Mouse (Mus musculus) C2C12 (cell line): Measurements from ENCODE around the gene Vmn1r195.

Experiments
- CEBPB ChIP-seq: IDR thresholded peaks from one replicate; pipeline ENCODE4 v1.6.1; 2011; ENCODE audit warnings: low read depth, mild to moderate bottlenecking, control low read depth, moderate library complexity
- CTCF ChIP-seq: IDR thresholded peaks from one replicate; pipeline ENCODE4 v1.5.1; 2011; ENCODE audit not compliant: control insufficient read depth, insufficient read depth, insufficient read length
- FOSL1 ChIP-seq: IDR thresholded peaks from one replicate; pipeline ENCODE4 v1.8.0; 2011; ENCODE audit warnings: mild to moderate bottlenecking, low read length; ENCODE audit not compliant: poor library complexity, insufficient read depth, severe bottlenecking
- MAX ChIP-seq: IDR thresholded peaks from one replicate; pipeline ENCODE4 v1.6.1; 2011; ENCODE audit warnings: mild to moderate bottlenecking, control low read depth
- MYOD1 ChIP-seq: IDR thresholded peaks from one replicate; pipeline ENCODE4 v1.6.1; 2011; ENCODE audit warnings: low read depth; ENCODE audit not compliant: control insufficient read depth, insufficient read length
- MYOG ChIP-seq: IDR thresholded peaks from one replicate; pipeline ENCODE4 v1.6.1; 2011; ENCODE audit not compliant: control insufficient read depth, insufficient read length; ENCODE audit errors: extremely low read depth
- USF1 ChIP-seq: IDR thresholded peaks from one replicate; pipeline ENCODE4 v1.6.1; 2011; ENCODE audit warnings: low read depth, mild to moderate bottlenecking, control low read depth, moderate library complexity

DNA sequence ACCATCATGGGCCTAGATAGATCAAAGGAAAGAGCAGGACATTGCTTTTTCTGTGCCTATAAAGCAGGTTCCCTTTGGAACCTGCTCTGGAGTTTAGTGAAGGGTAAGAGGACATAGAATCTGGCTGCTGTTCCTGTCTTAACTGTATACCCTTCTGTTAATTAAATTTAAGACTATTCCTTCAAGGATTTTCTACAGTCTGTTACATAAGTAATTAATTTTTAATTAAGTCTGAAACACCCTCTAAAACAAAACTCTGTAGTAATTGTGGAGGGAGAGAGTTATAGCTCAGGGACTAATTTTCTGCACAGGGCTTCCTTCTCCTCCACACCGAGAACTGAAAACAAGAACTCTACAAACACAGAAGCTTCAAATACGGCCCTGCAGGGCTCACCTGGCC is 19.3 kb downstream of the Vmn1r195 start, which contains the start of gene Vmn1r196:
- TF ChIP-seq CTCF (no peak), USF1 (no peak), MYOD1 (no peak), MAX (no peak), CEBPB (no peak), MYOG (no peak), FOSL1 (no peak)
